Mouse (Mus musculus) kidney, adult 2 months (tissue): ENCODE measurements around the gene 4930548H24Rik.

Experiments used
- CTCF ChIP-seq: fragments of 200-500 bp; conservative IDR thresholded peaks from 2 replicates; pipeline ENCODE4 v1.5.1; 2011; ENCODE audit warnings: low read depth, mild to moderate bottlenecking, control low read depth, low read length, moderate library complexity, mixed read lengths; ENCODE audit not compliant: insufficient read depth, insufficient read length
- POLR2A ChIP-seq: fragments of 200-500 bp; IDR thresholded peaks from one replicate; pipeline ENCODE4 v1.6.1; 2011; ENCODE audit warnings: low read depth, low read length, control low read depth

DNA sequence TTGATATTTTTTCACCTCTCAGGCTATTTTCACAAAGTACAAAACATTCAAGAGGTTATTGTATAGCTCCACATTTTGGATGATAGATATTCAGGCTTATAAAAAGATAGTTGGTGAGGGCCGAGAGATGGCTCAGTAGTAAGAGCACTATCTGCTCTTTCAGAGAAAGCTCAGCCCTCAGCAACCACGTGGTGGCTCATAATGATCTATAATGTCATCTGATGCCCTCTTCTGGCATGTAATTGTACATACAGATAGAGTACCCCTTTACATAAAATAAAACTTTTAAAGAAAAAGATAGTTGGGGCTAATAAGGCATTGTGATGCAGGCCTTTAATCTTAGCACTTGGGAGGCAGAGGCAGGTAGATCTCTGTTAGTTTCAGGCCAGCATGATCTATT, 43.0 kb downstream of the 4930548H24Rik start:
- no peak for TF ChIP-seq CTCF
- no peak for TF ChIP-seq POLR2A
